Mouse (Mus musculus): ENCODE results near the gene Hoxd10.

- TF ChIP-seq CTCF (IDR thresholded peaks at IDR 0.05; ENCODE audit: low read depth) (no peak), EP300 (optimal IDR thresholded peaks at IDR 0.05) (no peak)
These were observed 3.8 kb upstream of the Hoxd10 start for GRCm38 (mm10) chr2:74687698-74688555.
